Mouse (Mus musculus): ENCODE results near the gene G3bp2. TPM values are rescaled to one million over a fixed set of nuclear protein-coding genes. Genes with fewer than 3 reads are reported as not detected.
"Not testable (repeated sequence)": the region's sequence is repeated elsewhere in the genome, so short reads cannot be mapped to it uniquely, and the experiment has no call there.

The G3bp2 gene
- total RNA-seq (2022): 10 to 100 TPM; 55.3 to 63.0 (median 57.9) TPM

- peak; percentile 97 for DNase-seq (ENCODE audit: low spot score)
Measured at GRCm38 (mm10) chr5:92083417-92084038, at the start of gene G3bp2. TSS of gene G3bp2 (minus strand) at chr5:92083719.

GRCm38 (mm10) chr5:92133006-92133405 lies 49.5 kb upstream of the G3bp2 start:
- DNase-seq (ENCODE audit: low spot score): not testable (repeated sequence)

GRCm38 (mm10) chr5:92132127-92132526 lies 48.6 kb upstream of the G3bp2 start:
- no peak for DNase-seq (ENCODE audit: low spot score)

- DNase-seq (ENCODE audit: low spot score): no peak
Measured at GRCm38 (mm10) chr5:92130040-92130682, 46.6 kb upstream of the G3bp2 start.

GRCm38 (mm10) chr5:92129321-92129768 lies 45.8 kb upstream of the G3bp2 start:
- DNase-seq (ENCODE audit: low spot score): no peak

GRCm38 (mm10) chr5:92128570-92128969 lies 45.1 kb upstream of the G3bp2 start:
- DNase-seq (ENCODE audit: low spot score): no peak

- DNase-seq (ENCODE audit: low spot score): no peak
Measured at GRCm38 (mm10) chr5:92127751-92128150, 44.2 kb upstream of the G3bp2 start.

GRCm38 (mm10) chr5:92127141-92127625 lies 43.7 kb upstream of the G3bp2 start:
- no peak for DNase-seq (ENCODE audit: low spot score)

GRCm38 (mm10) chr5:92125446-92125845 lies 41.9 kb upstream of the G3bp2 start:
- DNase-seq (ENCODE audit: low spot score): no peak

GRCm38 (mm10) chr5:92121636-92122035 lies 38.1 kb upstream of the G3bp2 start:
- no peak for DNase-seq (ENCODE audit: low spot score)

GRCm38 (mm10) chr5:92117823-92118403 lies 34.4 kb upstream of the G3bp2 start:
- DNase-seq (ENCODE audit: low spot score): peak; percentile 81

GRCm38 (mm10) chr5:92114939-92115338 lies 31.4 kb upstream of the G3bp2 start:
- no peak for DNase-seq (ENCODE audit: low spot score)

- no peak for DNase-seq (ENCODE audit: low spot score)
Measured at GRCm38 (mm10) chr5:92114223-92114622, 30.7 kb upstream of the G3bp2 start.

- DNase-seq (ENCODE audit: low spot score): no peak
Measured at GRCm38 (mm10) chr5:92113484-92113883, 30.0 kb upstream of the G3bp2 start.

- DNase-seq (ENCODE audit: low spot score): no peak
Measured at GRCm38 (mm10) chr5:92112585-92112984, 29.1 kb upstream of the G3bp2 start.

- no peak for DNase-seq (ENCODE audit: low spot score)
Measured at GRCm38 (mm10) chr5:92112175-92112574, 28.7 kb upstream of the G3bp2 start.

- no peak for DNase-seq (ENCODE audit: low spot score)
Measured at GRCm38 (mm10) chr5:92110818-92111355, 27.4 kb upstream of the G3bp2 start.

GRCm38 (mm10) chr5:92107282-92107681 lies 23.8 kb upstream of the G3bp2 start:
- no peak for DNase-seq (ENCODE audit: low spot score)

GRCm38 (mm10) chr5:92106327-92107125 lies 23.0 kb upstream of the G3bp2 start:
- DNase-seq (ENCODE audit: low spot score): no peak

- no peak for DNase-seq (ENCODE audit: low spot score)
Measured at GRCm38 (mm10) chr5:92103816-92104415, 20.4 kb upstream of the G3bp2 start.

- DNase-seq (ENCODE audit: low spot score): no peak
Measured at GRCm38 (mm10) chr5:92103062-92103461, 19.5 kb upstream of the G3bp2 start.
